Mouse (Mus musculus) kidney, adult 2 months (tissue): ENCODE measurements at regions not wholly inside any gene's neighbourhood (a gene's known extent, or its start where the extent isn't known, plus 50 kb on each side); places are given as distances from the start of the nearest gene placed in this dataset.
"Not testable (repeated sequence)": the region's sequence is repeated elsewhere in the genome, so short reads cannot be mapped to it uniquely, and the experiment has no call there.

Experiments used
- DNase-seq: peaks from one replicate; pipeline ENCODE4 v3.0.0; 2021
- H3K27ac ChIP-seq: fragments of 200-500 bp; 2 replicates; pipeline ENCODE4 v1.5.1; 2012; ENCODE audit warnings: low read depth, low read length, control low read depth, inconsistent platforms; ENCODE audit not compliant: insufficient read depth
- H3K27me3 ChIP-seq: fragments of 200-500 bp; replicated peaks from 2 replicates; pipeline ENCODE4 v1.6.1; 2012; ENCODE audit warnings: mild to moderate bottlenecking, moderate library complexity, low read length, inconsistent platforms; ENCODE audit not compliant: control insufficient read depth, insufficient read depth
- H3K36me3 ChIP-seq: fragments of 200-500 bp; 2 replicates; pipeline ENCODE4 v1.6.1; 2012; ENCODE audit warnings: mild to moderate bottlenecking, moderate library complexity, low read length, inconsistent platforms; ENCODE audit not compliant: control insufficient read depth, insufficient read depth
- H3K4me1 ChIP-seq: fragments of 200-500 bp; 2 replicates; pipeline ENCODE4 v1.6.1; 2011; ENCODE audit warnings: low read length; ENCODE audit not compliant: control insufficient read depth, insufficient read depth
- H3K4me3 ChIP-seq: fragments of 200-500 bp; 2 replicates; pipeline ENCODE4 v1.5.1; 2011; ENCODE audit warnings: mild to moderate bottlenecking, low read depth, low read length, control low read depth; ENCODE audit not compliant: insufficient read depth
- CTCF ChIP-seq: fragments of 200-500 bp; conservative IDR thresholded peaks from 2 replicates; pipeline ENCODE4 v1.5.1; 2011; ENCODE audit warnings: low read depth, mild to moderate bottlenecking, control low read depth, low read length, moderate library complexity, mixed read lengths; ENCODE audit not compliant: insufficient read depth, insufficient read length
- POLR2A ChIP-seq: fragments of 200-500 bp; IDR thresholded peaks from one replicate; pipeline ENCODE4 v1.6.1; 2011; ENCODE audit warnings: low read depth, low read length, control low read depth
- whole genome bisulfite sequencing: fragments of 180-500 bp; shearing (Covaris S2); methylation state at CpG from one replicate; pipeline ENCODE4 v1.1.7; 2018; 5-methylcytosine and 5-hydroxymethylcytosine counted together

DNA sequence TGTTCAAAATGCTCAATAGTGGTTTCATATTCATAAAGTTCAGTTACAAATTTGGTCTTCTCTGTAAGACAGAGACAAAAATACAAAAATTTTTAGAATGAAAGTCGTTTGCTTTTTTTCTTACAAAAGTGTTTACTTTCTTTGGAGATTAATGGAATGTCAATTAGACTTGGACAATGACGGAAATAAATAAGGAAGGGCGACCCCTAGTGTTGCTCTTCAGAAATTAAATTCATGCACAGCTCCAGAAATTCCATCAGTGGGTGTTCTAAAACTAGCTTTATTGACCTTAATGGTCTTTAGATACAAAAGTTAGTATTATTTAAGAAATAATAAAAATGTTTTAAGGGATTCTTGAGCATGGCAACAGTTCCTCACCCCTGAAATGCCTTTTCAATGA, 141.8 kb upstream of the Lama2 start:
- Histone ChIP-seq H3K4me3 (no peak overlapping the region), H3K27ac (no peak overlapping the region), H3K36me3 (no peaks in the 10 kb centered on the region), H3K4me1 (no peaks in the 10 kb centered on the region), H3K27me3 (no peaks in the 10 kb centered on the region; the same call in 1 of the 2 replicates)
- DNase-seq, result peak; percentile 44
- 4% methylated on average over 3 of the region's 3 CpGs for WGBS
- no peak for TF ChIP-seq POLR2A
- TF ChIP-seq CTCF, result 0 out of 2 replicates have a peak, but pooled peaks have one; percentile 21

DNA sequence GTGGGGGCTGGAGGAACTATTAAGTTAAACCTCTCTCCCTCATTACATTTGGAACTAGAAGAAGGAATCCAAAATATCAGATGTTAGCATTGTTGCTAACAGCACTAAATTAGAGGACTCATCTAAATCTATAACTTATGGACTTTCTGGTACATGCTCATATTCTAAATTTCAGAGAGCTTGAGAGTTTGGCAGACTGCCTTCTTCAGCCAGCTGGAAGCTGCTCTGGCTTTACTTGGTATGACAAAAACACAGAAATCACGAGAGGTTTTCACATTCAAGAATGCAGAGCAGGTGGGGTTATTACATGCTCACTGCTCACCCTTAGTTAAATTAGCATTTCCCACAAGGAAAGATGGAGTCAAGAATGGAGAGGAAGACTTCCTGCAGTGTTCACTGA, 182.8 kb upstream of the Lama2 start:
- 20% methylated on average over 1 of the region's 1 CpGs for WGBS
- no peaks in the 10 kb centered on the region for H3K27me3 ChIP-seq
- TF ChIP-seq CTCF, result no peak
- TF ChIP-seq POLR2A, result no peak
- no peaks in the 10 kb centered on the region for H3K36me3 ChIP-seq
- H3K4me3 ChIP-seq, result no peak overlapping the region
- H3K27ac ChIP-seq, result no peak overlapping the region
- no peaks in the 10 kb centered on the region for H3K4me1 ChIP-seq
- DNase-seq, result no peak

DNA sequence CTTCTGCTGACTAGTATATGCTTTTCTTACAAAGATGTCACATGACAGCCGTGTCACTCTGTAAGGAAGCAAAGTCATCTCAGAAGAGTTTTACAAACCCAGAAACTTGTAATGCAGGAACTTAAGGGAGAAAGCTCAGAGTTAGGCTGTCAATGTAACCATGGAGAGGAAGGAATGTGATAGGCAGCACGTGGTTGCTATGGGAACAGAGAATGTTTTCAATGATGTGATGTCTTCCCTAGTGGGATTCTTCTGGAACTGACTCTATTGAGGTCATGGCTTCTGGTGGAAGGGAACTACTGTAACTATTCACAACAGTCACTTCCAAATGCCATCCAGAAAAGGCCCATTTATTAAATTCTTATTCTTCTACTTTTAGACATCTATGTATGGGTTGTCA, 190.0 kb upstream of the Lama2 start:
- no peak for DNase-seq

DNA sequence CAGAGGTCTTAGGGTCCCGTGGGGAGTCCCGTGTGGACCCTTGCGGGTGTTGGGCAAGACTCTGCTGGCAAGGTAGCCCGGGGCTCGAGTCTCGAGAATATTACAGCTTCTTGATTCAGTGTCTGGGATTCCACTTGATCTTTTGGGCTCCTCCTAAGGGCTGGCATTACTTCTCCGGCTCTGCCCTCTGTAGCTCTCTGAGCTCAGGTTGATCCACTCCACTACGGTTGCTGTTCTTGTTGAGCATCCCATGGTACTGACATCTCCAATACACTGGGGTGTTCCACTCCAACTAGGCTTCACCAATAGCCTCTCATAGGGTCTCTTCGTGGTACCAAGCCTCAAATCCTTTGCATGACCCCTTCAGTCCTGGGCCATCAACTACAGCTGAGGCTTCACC, 206.1 kb upstream of the Lama2 start:
- H3K36me3 ChIP-seq, H3K4me1 ChIP-seq, DNase-seq, H3K4me3 ChIP-seq, H3K27ac ChIP-seq, H3K27me3 ChIP-seq: not testable (repeated sequence)
- WGBS, result 97% methylated on average over 9 of the region's 9 CpGs

More for the DNA sequence above, 190.0 kb upstream of the Lama2 start:
- H3K4me1 ChIP-seq, result no peaks in the 10 kb centered on the region
- H3K27me3 ChIP-seq, result no peaks in the 10 kb centered on the region
- no peak overlapping the region for H3K27ac ChIP-seq
- no peak overlapping the region for H3K4me3 ChIP-seq
- H3K36me3 ChIP-seq, result no peaks in the 10 kb centered on the region
- 68% methylated on average over 2 of the region's 2 CpGs for WGBS
- TF ChIP-seq CTCF (no peak), POLR2A (no peak)

- 80% methylated on average over 1 of the region's 1 CpGs for WGBS
- TF ChIP-seq CTCF, result no peak
- no peak for TF ChIP-seq POLR2A
- H3K27me3 ChIP-seq, result no peaks in the 10 kb centered on the region
- H3K4me3 ChIP-seq, result no peak overlapping the region
- H3K27ac ChIP-seq, result no peak overlapping the region
- no peak for DNase-seq
- H3K4me1 ChIP-seq, result no peaks in the 10 kb centered on the region
- no peaks in the 10 kb centered on the region for H3K36me3 ChIP-seq
These were observed 208.8 kb upstream of the Lama2 start for GRCm38 (mm10) chr10:27828346-27828745.

- TF ChIP-seq CTCF (no peak), POLR2A (no peak)
- Histone ChIP-seq H3K36me3 (no peaks in the 10 kb centered on the region), H3K4me3 (no peak overlapping the region), H3K27ac (no peak overlapping the region), H3K4me1 (no peaks in the 10 kb centered on the region), H3K27me3 (no peaks in the 10 kb centered on the region)
- 82% methylated on average over 1 of the region's 1 CpGs for WGBS
- DNase-seq, result no peak
These were observed 219.1 kb upstream of the Lama2 start for GRCm38 (mm10) chr10:27838666-27839065.

DNA sequence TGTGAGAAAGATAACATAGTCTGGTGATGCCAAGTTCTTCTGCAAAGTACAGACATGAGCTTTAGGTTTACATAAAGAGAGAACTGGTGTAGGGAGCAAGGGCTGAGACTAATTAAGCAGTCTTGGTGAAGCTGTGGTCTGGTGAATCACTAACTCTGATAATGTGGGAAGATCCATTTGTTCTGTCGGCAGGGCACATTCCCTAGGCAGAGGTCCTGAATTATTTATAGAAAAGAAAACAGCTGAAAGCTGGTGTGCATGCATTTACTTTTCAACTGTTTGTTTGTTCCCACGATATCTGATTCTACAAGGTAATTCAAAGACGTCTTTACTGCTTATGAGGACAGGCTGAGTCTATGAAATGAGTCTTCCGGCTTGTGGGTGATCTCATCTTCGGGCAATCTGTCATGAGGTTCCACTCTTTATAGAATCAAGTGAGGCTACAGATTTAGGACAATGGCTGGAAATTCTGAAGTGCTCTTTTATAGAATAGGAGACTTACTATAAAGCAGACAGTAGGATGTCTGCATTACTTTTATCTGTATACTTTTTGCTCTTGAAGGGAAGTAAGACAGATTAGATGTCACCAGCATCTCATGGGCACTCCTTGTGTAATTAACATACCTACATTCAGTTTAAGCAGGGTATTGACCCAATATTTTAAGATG, 221.6 kb upstream of the Lama2 start:
- DNase-seq, result no peak
- Histone ChIP-seq H3K27ac (no peak overlapping the region), H3K36me3 (no peaks in the 10 kb centered on the region), H3K4me3 (no peak overlapping the region), H3K27me3 (no peaks in the 10 kb centered on the region), H3K4me1 (no peaks in the 10 kb centered on the region)
- TF ChIP-seq CTCF (no peak), POLR2A (no peak)
- WGBS, result 51% methylated on average over 5 of the region's 5 CpGs
